Mouse (Mus musculus) liver, embryonic 15.5 days (tissue): ENCODE measurements around the gene Rtbdn. TPM values are rescaled to one million over a fixed set of nuclear protein-coding genes. Genes with fewer than 3 reads are reported as not detected.
A peak's percentile ranks its signal among the peaks of the same experiment; 100 is the strongest.

Experiments used
- ATAC-seq: fragments of 200-750 bp; cut with Nextera tagmentation; 2 replicates; pipeline ENCODE4 v1.8.0; 2017; ENCODE audit warnings: moderate number of reproducible peaks, mild to moderate bottlenecking, moderate library complexity; ENCODE audit not compliant: insufficient read depth
- H3K27ac ChIP-seq: fragments of 300-500 bp; sonication (generic); replicated peaks from 2 replicates; pipeline ENCODE4 v1.5.1; 2015; ENCODE audit warnings: mild to moderate bottlenecking, inconsistent platforms
- H3K27me3 ChIP-seq: fragments of 300-500 bp; sonication (generic); 2 replicates; pipeline ENCODE4 v1.6.1; 2015; ENCODE audit warnings: mild to moderate bottlenecking, inconsistent platforms
- H3K36me3 ChIP-seq: fragments of 300-500 bp; sonication (generic); replicated peaks from 2 replicates; pipeline ENCODE4 v1.6.1; 2015; ENCODE audit warnings: moderate library complexity, mild to moderate bottlenecking, inconsistent platforms
- H3K4me1 ChIP-seq: fragments of 300-500 bp; sonication (generic); replicated peaks from 2 replicates; pipeline ENCODE4 v1.6.1; 2015; ENCODE audit warnings: inconsistent platforms
- H3K4me2 ChIP-seq: fragments of 300-500 bp; sonication (generic); 2 replicates; pipeline ENCODE4 v1.6.1; 2015; ENCODE audit warnings: moderate library complexity, mild to moderate bottlenecking, inconsistent platforms
- H3K4me3 ChIP-seq: fragments of 300-500 bp; sonication (generic); replicated peaks from 2 replicates; pipeline ENCODE4 v1.5.1; 2015; ENCODE audit warnings: mild to moderate bottlenecking, inconsistent platforms
- H3K9ac ChIP-seq: fragments of 300-500 bp; sonication (generic); 2 replicates; pipeline ENCODE4 v1.6.1; 2015; ENCODE audit warnings: moderate library complexity, mild to moderate bottlenecking, inconsistent platforms
- H3K9me3 ChIP-seq: fragments of 300-500 bp; sonication (generic); replicated peaks from 2 replicates; pipeline ENCODE4 v1.6.1; 2016; ENCODE audit warnings: inconsistent platforms
- WGBS: fragments of 180-500 bp; shearing (Covaris S2); methylation state at CpG from one replicate; pipeline ENCODE4 v1.1.7; 2015; ENCODE audit warnings: mixed read lengths; ENCODE audit not compliant: insufficient replicate concordance; 5-methylcytosine and 5-hydroxymethylcytosine counted together
- microRNA-seq: library from miRNA; unstranded; fragments of <30 nt; microRNA quantifications from one replicate; pipeline ENCODE4, GENCODE M21; 2016
- polyA plus RNA-seq: library from polyadenylated mRNA; unstranded; fragments of >200 nt; fragmentation: Nextera tagmentation; extraction: Ambion mirVana; gene quantifications from 2 replicates; pipeline ENCODE4 v1.2.1, GENCODE M21; 2015

The Rtbdn gene
- polyA plus RNA-seq, 1 experiment from 2014 or later, result 0.18 TPM

DNA sequence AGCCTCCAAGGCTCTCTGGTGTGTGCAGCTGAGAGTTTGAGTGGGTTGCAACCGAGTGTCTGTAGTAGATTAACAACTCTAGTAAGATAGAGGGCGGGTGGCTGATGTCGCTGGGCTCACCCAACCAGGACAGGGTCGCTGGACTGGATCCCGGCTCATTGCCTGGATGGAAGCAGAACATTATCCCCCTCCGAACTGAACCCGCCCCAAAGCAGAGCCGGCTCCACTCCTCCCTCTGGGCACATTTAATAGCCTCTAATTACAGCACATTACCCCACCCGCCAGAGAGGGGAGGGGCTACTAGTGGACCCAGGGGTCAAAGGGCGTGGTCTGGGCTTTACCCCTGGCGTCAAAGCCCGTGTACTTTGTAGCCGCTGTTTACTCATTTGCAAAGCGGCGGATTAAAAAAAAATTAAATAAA, 42.5 kb downstream of the Rtbdn start:
- Histone ChIP-seq H3K9ac (peak overlapping the region; percentile 74), H3K4me3 (peak overlapping the region; percentile 70), H3K9me3 (no peaks in the 10 kb centered on the region), H3K4me1 (peaks cover 67% of the 10 kb centered on the region), H3K27me3 (no peaks in the 10 kb centered on the region), H3K36me3 (no peaks in the 10 kb centered on the region), H3K27ac (peak overlapping the region; percentile 89), H3K4me2 (peak overlapping the region; percentile 98)
- ATAC-seq, result no peak
- WGBS, result 4% methylated on average over 15 of the region's 15 CpGs

DNA sequence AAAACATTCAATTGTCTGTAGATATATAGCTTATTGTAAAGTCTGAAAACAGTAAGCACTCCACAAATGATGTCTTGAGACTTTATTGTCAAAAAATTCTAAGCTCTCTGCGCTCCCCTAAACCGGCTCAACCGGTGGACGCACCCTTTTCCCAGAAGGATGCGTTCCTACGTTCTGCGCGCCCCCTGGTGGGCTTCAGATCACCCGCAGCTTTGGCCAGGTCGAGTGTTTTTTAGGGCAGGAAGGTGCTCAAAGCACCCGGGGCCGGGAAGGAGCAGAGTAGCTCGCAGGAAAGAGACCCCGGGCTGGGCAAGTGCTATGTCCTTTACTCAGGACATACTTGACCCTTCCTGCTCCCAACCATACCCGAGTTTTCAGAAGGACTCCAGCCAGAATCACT, 43.0 kb downstream of the Rtbdn start:
- no peaks in the 10 kb centered on the region for H3K9me3 ChIP-seq
- ATAC-seq, result peak; percentile 69
- H3K9ac ChIP-seq, result peak overlapping the region; percentile 74
- H3K27ac ChIP-seq, result peak overlapping the region; percentile 89
- peaks cover 62% of the 10 kb centered on the region for H3K4me1 ChIP-seq
- H3K4me2 ChIP-seq, result peak overlapping the region; percentile 98
- WGBS, result under 1% methylated on average over 15 of the region's 15 CpGs
- H3K4me3 ChIP-seq, result peak overlapping the region; percentile 70
- H3K27me3 ChIP-seq, result no peaks in the 10 kb centered on the region
- H3K36me3 ChIP-seq, result no peaks in the 10 kb centered on the region

DNA sequence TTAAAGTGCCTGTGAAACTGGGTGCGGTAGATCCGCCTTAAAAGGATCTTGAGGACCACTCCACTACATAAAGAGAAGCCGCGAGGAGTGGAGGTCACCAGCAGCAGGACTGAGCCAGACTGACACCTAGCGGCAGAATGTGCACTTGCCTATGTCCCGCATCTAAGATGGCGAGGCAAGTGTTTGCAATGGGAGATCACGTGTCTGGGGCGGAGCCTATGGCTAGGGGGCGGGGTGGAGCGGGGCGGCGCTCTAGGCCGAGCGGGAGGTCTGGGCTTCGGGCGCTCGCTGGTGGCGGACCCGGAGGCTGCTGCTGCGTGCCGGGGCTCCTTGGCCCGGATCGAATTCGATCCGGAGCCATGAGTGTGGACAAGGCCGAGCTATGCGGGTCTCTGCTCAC, 43.6 kb downstream of the Rtbdn start, which contains the start of gene Hook2:
Hook2 (plus strand) TSS at position 255 of the 400 bp plus-strand sequence.
- WGBS, result under 1% methylated on average over 28 of the region's 28 CpGs
- peak within 1 kb of the TSS; percentile 74 for H3K9ac ChIP-seq
- H3K36me3 ChIP-seq, result no peaks in the 10 kb centered on the region
- ATAC-seq, result peak; percentile 85
- H3K4me1 ChIP-seq, result peaks cover 57% of the 10 kb centered on the region
- H3K4me2 ChIP-seq, result peak within 1 kb of the TSS; percentile 98
- H3K4me3 ChIP-seq, result peak within 1 kb of the TSS; percentile 70
- peak within 1 kb of the TSS; percentile 89 for H3K27ac ChIP-seq
- H3K27me3 ChIP-seq, result no peaks in the 10 kb centered on the region
- no peaks in the 10 kb centered on the region for H3K9me3 ChIP-seq

DNA sequence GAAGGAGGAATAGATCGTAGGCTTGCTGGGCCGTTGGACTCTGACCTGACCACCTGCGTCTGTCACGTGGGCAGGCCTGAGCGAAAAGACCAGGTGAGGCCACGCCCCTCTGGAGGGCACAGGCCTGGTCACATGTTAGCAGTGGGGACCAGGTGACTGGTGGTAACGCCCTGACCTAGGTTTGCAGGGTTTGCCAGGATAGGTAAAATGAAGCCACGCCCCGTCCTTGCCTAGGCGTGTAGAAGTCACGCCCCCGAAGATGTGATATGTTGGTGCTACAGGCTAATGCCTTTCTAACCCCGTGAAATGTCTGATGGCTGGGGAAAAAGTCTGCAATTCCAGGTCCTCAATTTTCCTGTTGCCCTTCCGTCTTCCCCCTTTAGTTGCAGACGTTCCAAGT, 44.0 kb downstream of the Rtbdn start:
- Histone ChIP-seq H3K4me2 (peak overlapping the region; percentile 98), H3K4me1 (peaks cover 52% of the 10 kb centered on the region), H3K4me3 (peak overlapping the region; percentile 70), H3K27me3 (no peaks in the 10 kb centered on the region; the same call in 1 of the 2 replicates), H3K36me3 (no peaks in the 10 kb centered on the region), H3K27ac (peak overlapping the region; percentile 85), H3K9me3 (no peaks in the 10 kb centered on the region), H3K9ac (peak overlapping the region; percentile 65; the same call in 1 of the 2 replicates)
- WGBS, result 2% methylated on average over 15 of the region's 15 CpGs
- peak; percentile 45 for ATAC-seq

DNA sequence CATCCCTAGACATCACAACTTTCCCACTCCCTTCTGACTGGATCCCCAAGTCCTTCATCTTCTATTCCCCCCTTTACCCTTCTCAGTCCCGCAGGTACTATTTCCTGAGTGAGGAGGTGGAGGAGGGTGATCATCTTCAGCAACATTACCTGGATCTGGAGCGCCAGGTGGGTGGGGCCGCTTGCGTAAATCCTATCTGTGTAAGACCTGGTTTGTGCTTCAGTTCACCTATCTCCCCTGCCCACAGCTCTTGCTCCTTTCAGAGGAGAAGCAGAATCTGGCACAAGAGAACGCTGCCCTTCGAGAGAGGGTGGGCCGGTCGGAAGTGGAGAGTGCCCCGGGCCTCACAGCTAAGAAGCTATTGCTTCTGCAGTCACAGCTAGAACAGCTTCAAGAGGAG, 47.6 kb downstream of the Rtbdn start:
- Histone ChIP-seq H3K9ac (no peak overlapping the region), H3K4me3 (no peak overlapping the region), H3K4me1 (peaks cover 31% of the 10 kb centered on the region), H3K27ac (no peak overlapping the region), H3K9me3 (no peaks in the 10 kb centered on the region), H3K4me2 (no peak overlapping the region), H3K36me3 (no peaks in the 10 kb centered on the region), H3K27me3 (peaks cover 9% of the 10 kb centered on the region; the same call in 1 of the 2 replicates)
- ATAC-seq, result no peak
- WGBS, result 78% methylated on average over 9 of the region's 9 CpGs

DNA sequence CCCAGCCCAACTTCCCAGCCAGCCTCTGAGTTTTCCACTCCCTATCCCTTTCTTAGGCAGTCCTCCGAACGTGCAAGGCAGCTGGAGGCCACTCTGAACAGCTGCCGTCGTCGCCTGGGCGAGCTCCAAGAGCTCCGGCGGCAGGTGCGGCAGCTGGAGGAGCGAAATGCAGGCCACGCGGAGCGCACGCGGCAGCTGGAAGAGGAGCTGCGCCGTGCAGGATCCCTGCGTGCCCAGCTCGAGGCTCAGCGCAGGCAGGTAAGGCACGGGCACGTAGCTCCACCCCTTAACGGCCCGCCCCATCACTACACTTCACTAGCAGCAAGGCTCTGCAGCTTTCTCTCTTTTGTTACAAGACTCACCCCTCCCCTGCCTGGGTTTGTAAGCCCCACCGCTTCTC, 48.9 kb downstream of the Rtbdn start:
- Histone ChIP-seq H3K4me3 (no peak overlapping the region), H3K27ac (no peak overlapping the region), H3K4me2 (no peak overlapping the region), H3K27me3 (peaks cover 9% of the 10 kb centered on the region; the same call in 1 of the 2 replicates), H3K9me3 (no peaks in the 10 kb centered on the region), H3K9ac (no peak overlapping the region), H3K4me1 (peaks cover 21% of the 10 kb centered on the region), H3K36me3 (no peaks in the 10 kb centered on the region)
- WGBS, result 65% methylated on average over 25 of the region's 25 CpGs
- no peak for ATAC-seq

DNA sequence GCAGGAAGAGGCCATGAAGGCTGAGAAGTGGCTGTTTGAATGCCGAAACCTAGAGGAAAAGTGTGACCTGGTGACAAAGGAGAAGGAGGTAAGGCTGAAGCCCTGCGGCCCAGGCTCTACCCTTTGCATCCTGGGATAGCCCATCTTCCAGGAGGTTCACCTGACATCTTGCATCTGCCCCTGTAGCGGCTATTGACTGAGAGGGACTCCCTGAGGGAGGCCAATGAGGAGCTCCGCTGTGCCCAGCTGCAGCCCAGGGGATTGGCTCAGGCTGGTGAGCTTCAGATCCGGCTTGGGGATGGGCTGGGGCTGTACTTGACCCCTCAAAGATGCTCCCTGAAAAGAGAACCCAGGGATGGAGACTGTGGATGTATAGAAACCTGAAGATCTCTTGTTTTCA, 50.2 kb downstream of the Rtbdn start:
- 79% methylated on average over 5 of the region's 5 CpGs for WGBS

DNA sequence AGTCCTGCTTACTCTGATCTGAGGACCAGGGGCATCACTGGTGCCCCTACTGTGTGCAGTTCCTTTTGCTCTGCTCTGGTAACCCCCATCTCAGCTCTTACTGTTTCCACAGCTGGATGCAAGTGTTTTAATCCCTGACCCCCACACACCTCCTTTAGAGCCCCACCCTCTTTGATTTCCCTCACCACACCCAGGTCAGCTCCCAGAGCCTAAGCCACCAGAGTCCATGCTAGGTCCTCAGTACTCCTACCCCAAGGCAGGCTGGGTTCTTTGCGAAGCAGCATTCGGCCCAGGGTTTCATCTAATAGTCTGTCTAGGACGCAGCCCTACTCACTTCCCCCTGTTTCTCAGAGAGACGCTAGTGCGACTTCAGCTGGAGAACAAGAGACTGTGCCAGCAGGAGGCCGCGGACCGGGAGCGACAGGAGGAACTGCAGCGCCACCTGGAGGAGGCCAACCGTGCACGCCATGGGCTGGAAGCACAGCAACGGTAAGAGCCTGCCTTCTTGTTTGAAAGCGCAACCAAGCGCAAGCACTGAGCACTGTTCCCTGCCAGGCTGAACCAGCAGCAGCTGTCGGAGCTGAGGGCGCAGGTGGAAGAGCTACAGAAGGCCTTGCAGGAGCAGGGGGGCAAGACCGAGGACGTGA, 51.0 kb downstream of the Rtbdn start:
- H3K36me3 ChIP-seq, result no peaks in the 10 kb centered on the region
- peak; percentile 56 for ATAC-seq
- H3K27ac ChIP-seq, result no peak overlapping the region
- peaks cover 9% of the 10 kb centered on the region; the same call in 1 of the 2 replicates for H3K27me3 ChIP-seq
- peaks cover 13% of the 10 kb centered on the region for H3K4me1 ChIP-seq
- WGBS, result 4% methylated on average over 19 of the region's 19 CpGs
- peak overlapping the region; percentile 44 for H3K4me2 ChIP-seq
- H3K9me3 ChIP-seq, result no peaks in the 10 kb centered on the region
- H3K9ac ChIP-seq, result no peak overlapping the region
- no peak overlapping the region for H3K4me3 ChIP-seq

More for the DNA sequence above, 50.2 kb downstream of the Rtbdn start:
- Histone ChIP-seq H3K27ac (no peak overlapping the region), H3K36me3 (no peaks in the 10 kb centered on the region), H3K9ac (no peak overlapping the region), H3K4me3 (no peak overlapping the region), H3K9me3 (no peaks in the 10 kb centered on the region), H3K27me3 (peaks cover 9% of the 10 kb centered on the region; the same call in 1 of the 2 replicates), H3K4me2 (no peak overlapping the region), H3K4me1 (peaks cover 13% of the 10 kb centered on the region)
- ATAC-seq, result no peak

Small RNA genes within 50 kb of the gene (microRNA-seq; reads per million reads assigned to microRNA genes)
- not detected for gene Gm24197

Other genes starting within 250 kb of the Rtbdn start
- 55.3 and 58.3 TPM in 2 replicates for gene Lyl1, start 245.5 kb upstream of the Rtbdn start, polyA plus RNA-seq
- gene G430095P16Rik, start 224.0 kb upstream of the Rtbdn start, polyA plus RNA-seq, result 8.1 and 8.7 TPM in 2 replicates
- 2.1 and 2.8 TPM in 2 replicates for gene Nfix, start 146.6 kb upstream of the Rtbdn start, polyA plus RNA-seq
- gene Dand5, start 124.2 kb upstream of the Rtbdn start, polyA plus RNA-seq, result 2.9 and 3.4 TPM in 2 replicates
- 42.4 and 44.9 TPM in 2 replicates for gene Gadd45gip1, start 115.5 kb upstream of the Rtbdn start, polyA plus RNA-seq
- 293 and 323 TPM in 2 replicates for gene Rad23a, start 106.3 kb upstream of the Rtbdn start, polyA plus RNA-seq
- gene Calr, start 100.1 kb upstream of the Rtbdn start, polyA plus RNA-seq, result 471 and 504 TPM in 2 replicates
- 58.8 and 61.9 TPM in 2 replicates for gene Farsa, start 90.0 kb upstream of the Rtbdn start, polyA plus RNA-seq
- 50.1 and 55.0 TPM in 2 replicates for gene Syce2, start 74.9 kb upstream of the Rtbdn start, polyA plus RNA-seq
- gene Gcdh, start 53.1 kb upstream of the Rtbdn start, polyA plus RNA-seq, result 55.1 and 67.9 TPM in 2 replicates
- 443 and 534 TPM in 2 replicates for gene Klf1, start 45.1 kb upstream of the Rtbdn start, polyA plus RNA-seq
- 11.4 and 12.7 TPM in 2 replicates for gene Dnase2a, start 38.4 kb upstream of the Rtbdn start, polyA plus RNA-seq
- gene Mast1, start 9.6 kb upstream of the Rtbdn start, polyA plus RNA-seq, result 0.06 and 0.23 TPM in 2 replicates
- not detected in 2 replicates for gene Gm49661, start 22.4 kb downstream of the Rtbdn start, polyA plus RNA-seq
- gene Prdx2, start 22.6 kb downstream of the Rtbdn start, polyA plus RNA-seq, result 1,960 and 2,082 TPM in 2 replicates
- gene Rnaseh2a, start 22.8 kb downstream of the Rtbdn start, polyA plus RNA-seq, result 101 TPM in 2 replicates
- gene Junb, start 31.7 kb downstream of the Rtbdn start, polyA plus RNA-seq, result 18.2 and 22.1 TPM in 2 replicates
- gene Hook2, start 43.6 kb downstream of the Rtbdn start, polyA plus RNA-seq, result 6.5 and 8.6 TPM in 2 replicates
- not detected in 2 replicates for gene Best2, start 67.5 kb downstream of the Rtbdn start, polyA plus RNA-seq
- gene Asna1, start 78.3 kb downstream of the Rtbdn start, polyA plus RNA-seq, result 59.7 and 59.9 TPM in 2 replicates
- gene Trir, start 79.8 kb downstream of the Rtbdn start, polyA plus RNA-seq, result 59.8 and 63.4 TPM in 2 replicates
- 19.3 and 20.5 TPM in 2 replicates for gene Tnpo2, start 89.9 kb downstream of the Rtbdn start, polyA plus RNA-seq
- 9.9 and 11.0 TPM in 2 replicates for gene Fbxw9, start 113.1 kb downstream of the Rtbdn start, polyA plus RNA-seq
- 0.45 TPM in 1 of 2 replicates, not detected in the other for gene Gm5741, start 121.0 kb downstream of the Rtbdn start, polyA plus RNA-seq
- gene Dhps, start 124.8 kb downstream of the Rtbdn start, polyA plus RNA-seq, result 28.4 and 28.7 TPM in 2 replicates
- gene Wdr83os, start 133.7 kb downstream of the Rtbdn start, polyA plus RNA-seq, result 55.6 and 58.5 TPM in 2 replicates
- 21.6 and 26.5 TPM in 2 replicates for gene Wdr83, start 134.3 kb downstream of the Rtbdn start, polyA plus RNA-seq
- 29.9 and 33.2 TPM in 2 replicates for gene Man2b1, start 136.3 kb downstream of the Rtbdn start, polyA plus RNA-seq
- 2.1 and 2.8 TPM in 2 replicates for gene Zfp791, start 176.1 kb downstream of the Rtbdn start, polyA plus RNA-seq
- not detected in 2 replicates for gene Cks1brt, start 204.9 kb downstream of the Rtbdn start, polyA plus RNA-seq